Mouse (Mus musculus) stomach, embryonic 16.5 days (tissue): ENCODE measurements at regions not wholly inside any gene's neighbourhood (a gene's known extent, or its start where the extent isn't known, plus 50 kb on each side); places are given as distances from the start of the nearest gene placed in this dataset. TPM values are rescaled to one million over a fixed set of nuclear protein-coding genes. Genes with fewer than 3 reads are reported as not detected.

ENCODE experiments used
- microRNA-seq: library from miRNA; unstranded; fragments of <30 nt; microRNA quantifications from one replicate; pipeline ENCODE4, GENCODE M21; 2016

Small RNA genes lying in the stretch of these regions (microRNA-seq; reads per million reads assigned to microRNA genes)
- gene Gm25255 (not detected), gene Gm25871 (not detected)
